Mouse (Mus musculus): Measurements from ENCODE around the gene Cxcl10. TPM values are rescaled to one million over a fixed set of nuclear protein-coding genes. Genes with fewer than 3 reads are reported as not detected.
A peak's percentile ranks its signal among the peaks of the same experiment; 100 is the strongest.
"Not testable (repeated sequence)": the region's sequence is repeated elsewhere in the genome, so short reads cannot be mapped to it uniquely, and the experiment has no call there.

Gene Cxcl10
- total RNA-seq, 2 experiments from 2014 or later = 4.6 TPM; not detected in 1

GRCm38 (mm10) chr5:92370392-92370791, 21.7 kb upstream of the Cxcl10 start:
- no peak for ATAC-seq (replicated peaks; ENCODE audit: poor library complexity, severe bottlenecking)

DNA sequence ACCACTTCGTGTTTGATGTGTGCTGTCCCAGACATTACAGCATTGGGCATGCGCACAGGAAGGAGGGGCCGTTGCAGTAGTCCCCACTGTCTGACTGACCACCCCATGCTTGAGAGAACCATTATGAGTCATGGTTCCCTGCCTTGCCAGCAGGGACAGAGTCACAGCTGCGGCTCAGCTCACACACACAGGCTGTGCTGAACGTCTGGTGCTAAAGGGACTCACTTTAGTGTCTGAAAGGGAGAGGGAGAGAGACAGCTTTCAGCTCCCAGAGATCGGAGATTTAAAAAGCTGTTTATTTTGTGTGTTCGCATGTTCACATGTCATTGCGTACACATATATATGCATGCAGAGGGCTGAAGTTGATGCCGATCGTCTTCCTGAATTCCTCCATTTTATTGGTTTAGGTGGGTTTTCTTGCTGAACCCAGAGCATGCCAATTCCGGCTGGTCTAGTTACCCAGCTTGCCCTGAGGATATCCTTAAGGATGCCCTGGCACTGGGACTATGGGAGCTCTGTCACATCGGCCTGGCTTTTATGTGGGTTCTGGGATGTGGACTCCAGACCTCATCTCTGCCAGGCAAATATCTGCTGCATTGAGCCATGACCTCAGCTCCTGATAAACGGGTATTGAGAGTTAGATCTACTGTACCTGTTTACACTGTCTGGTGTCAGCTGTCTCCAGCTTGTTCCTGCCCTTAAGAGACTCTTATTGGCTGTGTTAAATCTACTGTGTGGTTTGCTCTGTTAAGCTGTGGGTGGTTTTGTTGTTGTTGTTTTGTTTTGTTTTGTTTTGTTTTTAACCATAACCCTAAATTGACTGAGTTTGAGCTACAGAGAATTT, 20.7 kb upstream of the Cxcl10 start:
- ATAC-seq (replicated peaks; ENCODE audit: poor library complexity, severe bottlenecking) = peak; percentile 74

GRCm38 (mm10) chr5:92368392-92368791, 19.7 kb upstream of the Cxcl10 start:
- peak; percentile 76 for ATAC-seq (replicated peaks; ENCODE audit: poor library complexity, severe bottlenecking)

- ATAC-seq (replicated peaks; ENCODE audit: poor library complexity, severe bottlenecking) = no peak
These were observed 17.9 kb upstream of the Cxcl10 start for GRCm38 (mm10) chr5:92366565-92366964.

DNA sequence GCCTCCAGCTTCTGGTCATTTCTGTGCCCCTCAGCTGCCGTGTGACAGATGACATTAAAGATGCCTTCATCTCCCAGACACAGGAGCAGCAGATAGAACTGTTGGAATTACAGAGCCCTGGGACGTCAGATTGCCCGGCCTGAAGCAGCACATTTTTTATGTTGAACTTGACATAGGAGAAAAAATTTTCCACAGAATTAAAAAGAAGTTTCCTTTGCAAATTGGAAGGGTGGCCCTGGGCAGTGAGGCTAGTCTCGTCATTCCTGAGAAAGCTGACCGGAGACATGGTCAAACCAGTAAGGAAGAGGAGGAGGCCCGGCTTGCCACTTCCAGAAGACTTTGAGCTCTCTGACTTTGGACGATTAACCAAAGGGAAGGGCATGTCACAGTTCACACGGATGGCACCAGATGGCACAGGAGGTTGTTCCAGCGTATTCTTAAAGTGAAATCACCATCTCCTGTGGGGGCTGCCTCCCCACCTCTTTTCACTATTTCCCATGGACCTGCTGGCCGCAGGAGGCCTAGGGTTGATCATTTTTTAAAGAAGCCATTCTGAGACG, 16.5 kb upstream of the Cxcl10 start:
- no peak for ATAC-seq (replicated peaks; ENCODE audit: poor library complexity, severe bottlenecking)

DNA sequence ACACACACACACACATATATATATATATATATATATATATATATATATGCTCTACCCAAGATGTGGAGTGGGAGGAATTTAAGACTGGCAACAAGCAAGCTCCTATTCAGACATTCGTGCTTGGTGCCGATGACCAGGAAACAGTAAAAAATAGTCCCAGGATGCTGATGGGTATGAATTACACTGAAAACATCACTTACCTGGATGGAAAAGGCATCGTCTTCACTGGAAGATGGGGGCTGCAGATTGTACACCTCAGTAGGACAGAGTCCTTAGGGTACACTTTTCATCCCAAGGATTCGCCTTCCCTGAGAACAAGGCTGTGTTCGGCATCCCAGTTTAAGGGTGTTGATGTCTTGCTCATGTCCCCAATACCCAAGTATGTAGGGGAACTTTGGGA, 15.3 kb upstream of the Cxcl10 start:
- ATAC-seq (replicated peaks; ENCODE audit: poor library complexity, severe bottlenecking) = no peak

GRCm38 (mm10) chr5:92363179-92363578, 14.5 kb upstream of the Cxcl10 start:
- ATAC-seq (replicated peaks; ENCODE audit: poor library complexity, severe bottlenecking) = no peak

GRCm38 (mm10) chr5:92358767-92359455, 10.2 kb upstream of the Cxcl10 start:
- no peak for ATAC-seq (replicated peaks; ENCODE audit: poor library complexity, severe bottlenecking)

- ATAC-seq (replicated peaks; ENCODE audit: poor library complexity, severe bottlenecking) = peak; percentile 75
These were observed 9.3 kb upstream of the Cxcl10 start for GRCm38 (mm10) chr5:92358033-92358432.

DNA sequence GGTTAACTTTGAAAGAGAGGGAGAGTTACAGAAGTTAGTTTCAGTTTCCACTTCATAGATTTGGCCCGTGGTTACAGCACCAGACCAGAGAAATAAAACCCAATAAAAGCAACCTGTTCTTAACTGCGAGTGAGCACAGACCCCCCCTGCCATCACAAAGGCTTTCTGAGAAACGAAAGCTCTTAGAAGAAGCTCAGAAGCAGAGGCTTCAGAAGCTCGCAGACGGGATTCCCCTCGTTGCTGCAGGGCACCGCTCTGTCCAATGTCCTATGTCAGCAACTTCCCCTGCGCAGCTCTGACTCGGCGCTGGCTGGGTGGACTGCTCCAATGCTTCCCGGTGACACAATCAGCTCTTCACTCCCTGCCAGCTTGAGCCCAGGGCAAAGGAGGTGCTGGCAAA, 4.8 kb upstream of the Cxcl10 start:
- peak; percentile 75 for ATAC-seq (replicated peaks; ENCODE audit: poor library complexity, severe bottlenecking)

GRCm38 (mm10) chr5:92352716-92353115, 4.0 kb upstream of the Cxcl10 start:
- ATAC-seq (replicated peaks; ENCODE audit: poor library complexity, severe bottlenecking) = not testable (repeated sequence)

DNA sequence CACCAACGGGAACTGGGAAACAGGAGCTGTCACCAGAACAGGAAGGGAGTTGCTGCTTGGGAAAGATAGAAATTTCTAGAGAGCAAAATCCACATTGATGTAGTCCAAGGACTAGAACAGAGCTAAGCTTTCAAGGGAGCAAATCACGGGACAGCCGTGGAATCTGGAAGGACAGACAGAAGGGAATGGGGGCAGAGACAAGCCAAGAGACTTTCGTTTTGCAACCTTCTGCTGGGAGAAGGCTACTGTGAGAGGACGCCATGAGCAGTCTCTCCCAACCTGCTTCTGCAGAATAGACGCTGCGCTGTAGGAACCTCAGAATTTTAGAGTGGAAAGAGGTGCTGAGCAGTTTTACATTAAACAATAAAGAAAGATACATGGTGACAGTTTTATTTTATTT, 1.0 kb upstream of the Cxcl10 start:
- no peak for ATAC-seq (replicated peaks; ENCODE audit: poor library complexity, severe bottlenecking)

DNA sequence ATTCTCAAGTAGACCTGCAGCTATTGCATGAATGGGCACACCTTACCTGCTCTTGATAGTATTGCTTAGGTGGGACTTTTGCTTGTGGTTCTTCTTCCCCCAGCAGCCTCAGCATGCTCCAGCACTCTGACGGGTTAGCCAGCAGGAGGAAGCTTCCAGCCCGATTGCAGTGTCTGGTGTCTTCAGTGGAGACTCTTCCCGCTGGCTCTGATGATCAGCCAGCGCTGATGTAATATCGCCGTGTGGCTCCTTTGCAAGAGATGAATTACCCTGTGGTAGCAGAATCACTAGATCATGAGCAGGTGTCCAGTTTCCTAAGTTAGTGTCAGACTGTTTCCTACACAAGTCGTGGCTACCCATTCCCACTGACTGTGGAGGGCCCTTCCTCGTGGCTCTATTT, 3.7 kb downstream of the Cxcl10 start:
- ATAC-seq (replicated peaks; ENCODE audit: poor library complexity, severe bottlenecking) = peak; percentile 29

- ATAC-seq (replicated peaks; ENCODE audit: poor library complexity, severe bottlenecking) = no peak
These were observed 8.1 kb downstream of the Cxcl10 start for GRCm38 (mm10) chr5:92340606-92341005.

- ATAC-seq (replicated peaks; ENCODE audit: poor library complexity, severe bottlenecking) = no peak
These were observed 11.9 kb downstream of the Cxcl10 start for GRCm38 (mm10) chr5:92336743-92337142.

GRCm38 (mm10) chr5:92332359-92332840, 16.3 kb downstream of the Cxcl10 start:
- ATAC-seq (replicated peaks; ENCODE audit: poor library complexity, severe bottlenecking) = peak; percentile 57

GRCm38 (mm10) chr5:92331635-92332338, 16.9 kb downstream of the Cxcl10 start, which contains the start of gene Art3:
TSS of gene Art3 (plus strand) at chr5:92331827.
- ATAC-seq (replicated peaks; ENCODE audit: poor library complexity, severe bottlenecking) = peak; percentile 12

DNA sequence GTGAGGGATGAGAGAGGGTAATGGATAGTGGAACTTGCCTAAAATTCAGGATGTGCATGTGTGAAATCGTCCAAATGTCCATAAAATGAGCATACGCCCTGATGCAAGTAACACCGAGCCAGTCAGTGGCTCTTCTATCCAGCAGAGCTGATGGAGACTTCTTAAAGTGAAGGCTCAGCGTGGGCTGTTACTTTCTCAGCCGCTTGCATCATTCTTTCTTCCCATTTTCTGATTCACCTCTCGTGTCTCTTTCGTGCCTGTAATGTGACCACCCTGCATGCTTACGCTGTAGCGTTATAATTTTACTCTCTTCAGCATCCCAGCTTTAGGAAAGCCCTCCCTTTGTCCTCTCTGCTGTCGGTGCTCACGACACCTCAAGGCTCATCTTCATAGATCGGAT, 17.6 kb downstream of the Cxcl10 start:
- ATAC-seq (replicated peaks; ENCODE audit: poor library complexity, severe bottlenecking) = peak; percentile 50

- ATAC-seq (replicated peaks; ENCODE audit: poor library complexity, severe bottlenecking) = no peak
These were observed 20.8 kb downstream of the Cxcl10 start, which contains the start of gene Cxcl9 for GRCm38 (mm10) chr5:92327929-92328328. TSS of gene Cxcl9 (minus strand) at chr5:92328079.

DNA sequence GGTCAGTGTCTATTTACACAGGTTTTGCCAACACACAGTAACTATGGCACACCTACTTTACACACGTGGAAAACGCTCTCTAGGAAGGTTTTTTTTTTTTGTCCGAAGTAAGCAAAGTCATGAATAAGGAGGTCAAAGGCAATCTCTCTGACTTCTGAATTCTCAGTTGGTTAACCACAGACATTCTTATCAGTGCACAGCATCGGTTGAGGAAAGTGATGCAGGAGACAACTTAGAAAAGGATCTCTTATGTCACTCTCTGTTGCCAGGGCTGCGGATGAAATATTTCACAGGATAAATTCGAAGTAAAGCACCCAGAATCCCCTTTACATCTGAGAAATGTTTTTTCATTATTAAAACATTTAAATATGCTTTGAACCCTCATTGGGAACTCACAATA, 21.3 kb downstream of the Cxcl10 start:
- peak; percentile 24; the same call in 1 of the 2 replicates for ATAC-seq (replicated peaks; ENCODE audit: poor library complexity, severe bottlenecking)
